Mouse (Mus musculus) cerebellum, adult 2 months (tissue): ENCODE results near the gene Liph. TPM values are rescaled to one million over a fixed set of nuclear protein-coding genes. Genes with fewer than 3 reads are reported as not detected.
A peak's percentile ranks its signal among the peaks of the same experiment; 100 is the strongest.
"Not testable (repeated sequence)": the region's sequence is repeated elsewhere in the genome, so short reads cannot be mapped to it uniquely, and the experiment has no call there.

ENCODE experiments used
- DNase-seq, 2 experiments: peaks; one replicate each; pipeline ENCODE4 v3.0.0; 2021
- H3K27ac ChIP-seq: fragments of 200-500 bp; 2 replicates; pipeline ENCODE4 v1.5.1; 2012; ENCODE audit warnings: low read length, control low read depth, inconsistent platforms; ENCODE audit not compliant: insufficient read depth
- H3K27me3 ChIP-seq: fragments of 200-500 bp; 2 replicates; pipeline ENCODE4 v1.6.1; 2012; ENCODE audit warnings: inconsistent platforms, mild to moderate bottlenecking, low read length, moderate library complexity; ENCODE audit not compliant: control insufficient read depth, insufficient read depth
- H3K4me1 ChIP-seq: fragments of 200-500 bp; 2 replicates; pipeline ENCODE4 v1.6.1; 2011; ENCODE audit warnings: low read length; ENCODE audit not compliant: control insufficient read depth, insufficient read depth
- H3K4me3 ChIP-seq: fragments of 200-500 bp; replicated peaks from 2 replicates; pipeline ENCODE3; 2011; ENCODE audit warnings: mild to moderate bottlenecking, low read depth, low read length, control low read depth; ENCODE audit not compliant: insufficient read depth
- CTCF ChIP-seq: fragments of 200-500 bp; IDR thresholded peaks from 2 replicates; pipeline ENCODE4 v1.5.1; 2011; ENCODE audit warnings: low read depth, mild to moderate bottlenecking, control low read depth, low read length, moderate library complexity, borderline replicate concordance; ENCODE audit not compliant: insufficient read depth
- POLR2A ChIP-seq: fragments of 200-500 bp; IDR thresholded peaks from 2 replicates; pipeline ENCODE4 v1.6.1; 2011; ENCODE audit warnings: low read length, control low read depth, borderline replicate concordance; ENCODE audit not compliant: insufficient read depth
- WGBS: fragments of 180-500 bp; shearing (Covaris S2); methylation state at CpG from one replicate; pipeline ENCODE4 v1.1.7; 2018; 5-methylcytosine and 5-hydroxymethylcytosine counted together
- polyA plus RNA-seq: library from polyadenylated mRNA; depleted of rRNA; stranded (reverse); fragments of >200 nt; gene quantifications from 2 replicates; pipeline ENCODE4 v1.2.3, GENCODE M21; 2012

Liph gene
- polyA plus RNA-seq, 1 experiment = 0.44 TPM

- no peak for TF ChIP-seq POLR2A
- TF ChIP-seq CTCF = no peak
These were observed 24.9 kb downstream of the Liph start for GRCm38 (mm10) chr16:21970536-21970935.

DNA sequence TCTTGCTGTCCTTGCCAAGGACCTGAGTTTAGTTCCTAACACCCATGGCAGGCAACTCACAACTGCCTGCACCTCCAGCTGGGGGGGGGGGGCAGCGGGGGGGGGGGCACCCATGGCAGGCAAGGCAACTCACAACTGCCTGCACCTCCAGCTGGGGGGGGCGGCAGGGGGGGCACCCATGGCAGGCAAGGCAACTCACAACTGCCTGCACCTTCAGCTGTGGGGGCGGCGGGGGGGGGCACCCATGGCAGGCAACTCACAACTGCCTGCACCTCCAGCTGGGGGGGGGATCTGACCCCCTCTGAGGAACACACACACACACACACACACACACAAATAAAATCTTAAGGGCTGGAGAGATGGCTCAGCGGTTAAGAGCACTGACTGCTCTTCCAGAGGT, 25.6 kb downstream of the Liph start:
- no peak overlapping the region for H3K27ac ChIP-seq
- no peak overlapping the region for H3K4me3 ChIP-seq
- DNase-seq = no peak
- no peak for TF ChIP-seq CTCF
- no peak for TF ChIP-seq POLR2A
- H3K27me3 ChIP-seq = no peaks in the 10 kb centered on the region
- 75% methylated on average over 4 of the region's 5 CpGs for WGBS
- H3K4me1 ChIP-seq = no peaks in the 10 kb centered on the region

More at GRCm38 (mm10) chr16:21970536-21970935, 24.9 kb downstream of the Liph start:
- no peak overlapping the region for H3K27ac ChIP-seq
- no peak overlapping the region for H3K4me3 ChIP-seq
- H3K4me1 ChIP-seq = no peaks in the 10 kb centered on the region
- no peaks in the 10 kb centered on the region for H3K27me3 ChIP-seq
- DNase-seq = no peak
- WGBS = 89% methylated on average over 6 of the region's 6 CpGs

GRCm38 (mm10) chr16:21965576-21965975, 29.9 kb downstream of the Liph start:
- no peak for TF ChIP-seq CTCF
- H3K27me3 ChIP-seq = no peaks in the 10 kb centered on the region
- no peak for DNase-seq
- 74% methylated on average over 3 of the region's 3 CpGs for WGBS
- H3K27ac ChIP-seq = no peak overlapping the region
- H3K4me1 ChIP-seq = no peaks in the 10 kb centered on the region; the same call in 1 of the 2 replicates
- no peak overlapping the region for H3K4me3 ChIP-seq

GRCm38 (mm10) chr16:21955591-21955990, 39.9 kb downstream of the Liph start:
- TF ChIP-seq POLR2A (no peak), CTCF (no peak)
- no peak for DNase-seq
- WGBS = 68% methylated on average over 12 of the region's 12 CpGs

GRCm38 (mm10) chr16:21946761-21947715, 48.4 kb downstream of the Liph start, which contains the start of gene Tmem41a:
TSS of gene Tmem41a (minus strand) at chr16:21947552.
- DNase-seq = peak; percentile 91 to 93
- Histone ChIP-seq H3K27me3 (no peaks in the 10 kb centered on the region), H3K4me1 (peaks cover 9% of the 10 kb centered on the region; the same call in 1 of the 2 replicates), H3K27ac (peak within 1 kb of the TSS; percentile 48), H3K4me3 (peak within 1 kb of the TSS; percentile 87)
- under 1% methylated on average over 63 of the region's 63 CpGs for WGBS
- TF ChIP-seq POLR2A (peak; percentile 79), CTCF (0 out of 2 replicates have a peak, but pooled peaks have one; percentile 5)

More at GRCm38 (mm10) chr16:21955591-21955990, 39.9 kb downstream of the Liph start:
- Histone ChIP-seq H3K4me1 (0 out of 2 replicates have a peak, but pooled peaks cover 3% of the 10 kb centered on the region), H3K27me3 (no peaks in the 10 kb centered on the region), H3K27ac (no peak overlapping the region), H3K4me3 (no peak overlapping the region)

GRCm38 (mm10) chr16:21928471-21928870, 67.0 kb downstream of the Liph start:
- TF ChIP-seq CTCF (no peak), POLR2A (no peak)
- DNase-seq = no peak
- H3K4me3 ChIP-seq = no peak overlapping the region
- 90% methylated on average over 13 of the region's 13 CpGs for WGBS
- no peaks in the 10 kb centered on the region for H3K27me3 ChIP-seq
- no peak overlapping the region for H3K27ac ChIP-seq
- H3K4me1 ChIP-seq = no peaks in the 10 kb centered on the region

- Histone ChIP-seq H3K27ac (peak overlapping the region; percentile 55; the same call in 1 of the 2 replicates), H3K27me3 (no peaks in the 10 kb centered on the region), H3K4me3 (no peak overlapping the region), H3K4me1 (peaks cover 5% of the 10 kb centered on the region; the same call in 1 of the 2 replicates)
- DNase-seq = peak; percentile 50 to 78
- TF ChIP-seq CTCF (no peak), POLR2A (no peak)
- 15% methylated on average over 7 of the region's 7 CpGs for WGBS
These were observed 78.8 kb downstream of the Liph start for GRCm38 (mm10) chr16:21916681-21917080.

- Histone ChIP-seq H3K4me3 (no peak overlapping the region), H3K27me3 (no peaks in the 10 kb centered on the region), H3K27ac (no peak overlapping the region), H3K4me1 (peaks cover 5% of the 10 kb centered on the region; the same call in 1 of the 2 replicates)
- 90% methylated on average over 6 of the region's 6 CpGs for WGBS
- TF ChIP-seq CTCF (no peak), POLR2A (no peak)
- no peak for DNase-seq
These were observed 82.1 kb downstream of the Liph start for GRCm38 (mm10) chr16:21913347-21913746.

- H3K4me3 ChIP-seq, H3K27me3 ChIP-seq, H3K27ac ChIP-seq, H3K4me1 ChIP-seq, DNase-seq: not testable (repeated sequence)
- WGBS = 62% methylated on average over 6 of the region's 8 CpGs
These were observed 86.6 kb downstream of the Liph start for GRCm38 (mm10) chr16:21908906-21909305.
